In the genomic region with DNA sequence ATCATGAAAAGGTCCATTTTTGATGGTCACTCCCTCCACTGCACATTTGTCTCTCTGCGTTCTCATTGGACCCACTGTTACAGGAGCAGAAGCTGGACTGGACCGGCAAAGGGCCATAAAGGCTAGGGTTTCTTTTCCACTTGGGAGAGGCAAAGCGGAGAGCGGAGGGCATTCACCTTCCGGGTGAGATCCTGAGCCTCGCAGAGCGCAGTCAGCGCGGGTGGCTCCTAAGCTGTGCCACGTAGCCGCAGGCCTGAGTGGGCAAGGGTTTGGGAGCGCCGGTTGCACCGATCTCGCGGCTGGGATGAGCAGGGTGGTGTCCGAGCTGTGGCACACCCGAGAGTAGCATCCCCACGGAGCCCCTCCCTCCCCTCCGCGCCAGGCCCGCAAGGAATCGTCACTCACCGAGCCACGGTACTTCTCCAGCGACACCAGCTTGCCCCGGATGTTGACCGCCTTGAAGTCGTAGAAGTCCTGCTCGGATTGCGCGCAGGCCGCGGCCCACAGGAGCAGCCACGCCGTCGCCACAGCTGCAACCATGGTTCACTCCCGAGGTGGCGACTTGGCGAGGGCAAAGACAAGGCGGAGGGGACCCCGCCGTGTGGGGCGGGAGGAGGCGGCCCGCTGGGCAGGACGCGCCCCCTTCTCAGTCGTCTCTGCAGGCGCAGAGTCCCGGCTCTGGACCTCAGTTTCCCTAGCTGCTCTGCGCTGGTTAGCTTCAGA, we compare ENCODE assay signal across 8 mouse cellular contexts. TPM values are rescaled to one million over a fixed set of nuclear protein-coding genes. Genes with fewer than 3 reads are reported as not detected.
DNase-seq lines count a peak whose midpoint lies in the region; ATAC-seq and TF ChIP-seq lines count a peak whose summit lies in the region.

No protein-coding gene starts in this region.

- peak overlapping the region; percentile 80 for H3K4me2 ChIP-seq in lung, postnatal 0 days (replicated peaks; ENCODE audit: low read depth, low read length)

- H3K9ac ChIP-seq in lung, postnatal 0 days (replicated peaks; ENCODE audit: low read depth) = peak overlapping the region; percentile 73

- no peak for TF ChIP-seq EP300 in lung, postnatal 0 days (IDR thresholded peaks at IDR 0.05)

- whole genome bisulfite sequencing in lung, postnatal 0 days = 2% methylated on average over 46 of the region's 52 CpGs

- ATAC-seq in hematopoietic stem cell, adult 5-6 weeks (replicated peaks in 1 of 2; ENCODE audit: insufficient read depth in 1 of 2, low FRiP score in 2 of 2, low TSS enrichment in 1 of 2, low read depth in 1 of 2, poor library complexity in 2 of 2, severe bottlenecking in 2 of 2) = peak; percentile 66 to 83
- peak; percentile 85 for ATAC-seq in lung, postnatal 0 days

- no peaks in the 10 kb centered on the region for H3K9me3 ChIP-seq in lung, postnatal 0 days (ENCODE audit: low read length)

- peak overlapping the region; percentile 90 for H3K27ac ChIP-seq in lung, postnatal 0 days (ENCODE audit: low read length)

- TF ChIP-seq CTCF in lung, postnatal 0 days (IDR thresholded peaks at IDR 0.05) = no peak

- H3K27me3 ChIP-seq in lung, postnatal 0 days (replicated peaks; ENCODE audit: insufficient read depth, low read length) = no peaks in the 10 kb centered on the region

- H3K4me3 ChIP-seq in lung, postnatal 0 days (ENCODE audit: low read depth, low read length) = peak overlapping the region; percentile 49

- no peaks in the 10 kb centered on the region for H3K36me3 ChIP-seq in lung, postnatal 0 days (ENCODE audit: insufficient read depth, low read length)

- DNase-seq in ES-CJ7 (ENCODE audit: low read depth, low spot score) = peak; percentile 53
- peak; percentile 70 for DNase-seq in cerebellum, adult 8-10 months
- DNase-seq in frontal cortex, adult 2 months (ENCODE audit: extremely low spot score in 1 of 2, low spot score in 1 of 2) = peak; percentile 31 to 74
- peak; percentile 62 to 67 for DNase-seq in layer of hippocampus, postnatal 10 days (ENCODE audit: low spot score in 2 of 2)
- DNase-seq in lung, postnatal 0 days (ENCODE audit: low spot score) = peak; percentile 79
- peak; percentile 70 for DNase-seq in ovary, postnatal 36 days (ENCODE audit: low spot score)
- peak; percentile 10 to 13 for DNase-seq in thymus, postnatal 36 days

- H3K4me1 ChIP-seq in lung, postnatal 0 days (ENCODE audit: insufficient read depth, low read depth, low read length) = peaks cover 3% of the 10 kb centered on the region; the same call in 1 of the 2 replicates

RNA-seq across cellular contexts. Expression of a gene that starts 0.5 kb away (rescaled TPM):
- 8.7 and 9.5 TPM in 2 replicates for polyA plus RNA-seq in frontal cortex, adult 2 months (2012; rRNA removed)
- 4.2 and 12.6 TPM in 2 replicates for total RNA-seq in hematopoietic stem cell, adult 5-6 weeks (2017)
- 10 to 100 TPM; 10.3 to 12.1 TPM for total RNA-seq in layer of hippocampus, postnatal 10 days (2021)
- 68.5 and 70.3 TPM in 2 replicates for polyA plus RNA-seq in lung, postnatal 0 days (2015; fragmentation: Nextera tagmentation; extraction: Ambion mirVana)

RNA-seq across cellular contexts. Expression of a gene that starts 23.1 kb away (rescaled TPM):
- polyA plus RNA-seq in frontal cortex, adult 2 months (2012; rRNA removed) = 0.21 and 0.24 TPM in 2 replicates
- not detected in 2 replicates for total RNA-seq in hematopoietic stem cell, adult 5-6 weeks (2017)
- not detected for total RNA-seq in layer of hippocampus, postnatal 10 days (2021)
- polyA plus RNA-seq in lung, postnatal 0 days (2015; fragmentation: Nextera tagmentation; extraction: Ambion mirVana) = 0.83 and 1.1 TPM in 2 replicates

RNA-seq across cellular contexts. Expression of a gene that starts 52.9 kb away (rescaled TPM):
- 70.3 and 75.9 TPM in 2 replicates for polyA plus RNA-seq in frontal cortex, adult 2 months (2012; rRNA removed)
- 105 TPM in 2 replicates for total RNA-seq in hematopoietic stem cell, adult 5-6 weeks (2017)
- total RNA-seq in layer of hippocampus, postnatal 10 days (2021) = 10 to 100 TPM; 47.1 to 50.1 TPM
- polyA plus RNA-seq in lung, postnatal 0 days (2015; fragmentation: Nextera tagmentation; extraction: Ambion mirVana) = 40.5 and 43.0 TPM in 2 replicates

Comparison
In these comparisons a context has a peak if more than half of its experiments do, and no peak if none do; other contexts are left out.
1. Peak in every context shown above with its lines: DNase-seq, ATAC-seq, H3K4me3 ChIP-seq and H3K27ac ChIP-seq.
2. DNase-seq: peak in every context shown above with its lines; median percentile 79 in lung, postnatal 0 days; 70 in cerebellum, adult 8-10 months; 70 in ovary, postnatal 36 days; 64 in layer of hippocampus, postnatal 10 days; 53 in ES-CJ7; 52 in frontal cortex, adult 2 months; 12 in thymus, postnatal 36 days.